Mouse (Mus musculus) limb, embryonic 10.5 days (tissue): ENCODE measurements around the gene Slc6a6. TPM values are rescaled to one million over a fixed set of nuclear protein-coding genes. Genes with fewer than 3 reads are reported as not detected.

Experiments used
- DNase-seq: peaks from one replicate; pipeline ENCODE4 v3.0.0-alpha.2; 2017; ENCODE audit warnings: low spot score
- H3K27ac ChIP-seq: fragments of 300-500 bp; sonication (generic); 2 replicates; pipeline ENCODE4 v1.5.1; 2016; ENCODE audit warnings: mild to moderate bottlenecking
- H3K27me3 ChIP-seq: fragments of 300-500 bp; sonication (generic); 2 replicates; pipeline ENCODE4 v1.6.1; 2016; ENCODE audit warnings: low read depth, mild to moderate bottlenecking; ENCODE audit not compliant: poor library complexity, severe bottlenecking
- H3K36me3 ChIP-seq: fragments of 300-500 bp; sonication (generic); 2 replicates; pipeline ENCODE4 v1.6.1; 2016; ENCODE audit warnings: mild to moderate bottlenecking, moderate library complexity
- H3K4me1 ChIP-seq: fragments of 300-500 bp; sonication (generic); 2 replicates; pipeline ENCODE4 v1.6.1; 2016
- H3K4me3 ChIP-seq: fragments of 300-500 bp; sonication (generic); 2 replicates; pipeline ENCODE4 v1.5.1; 2016; ENCODE audit warnings: mild to moderate bottlenecking, moderate library complexity
- H3K9me3 ChIP-seq: fragments of 300-500 bp; sonication (generic); replicated peaks from 2 replicates; pipeline ENCODE4 v1.6.1; 2016; ENCODE audit warnings: mild to moderate bottlenecking
- WGBS: fragments of 180-500 bp; shearing (Covaris S2); methylation state at CpG from one replicate; pipeline ENCODE4 v1.1.7; 2016; 5-methylcytosine and 5-hydroxymethylcytosine counted together
- polyA plus RNA-seq: library from polyadenylated mRNA; unstranded; fragments of >200 nt; fragmentation: Nextera tagmentation; extraction: Ambion mirVana; gene quantifications from 2 replicates; pipeline ENCODE4 v1.2.1, GENCODE M21; 2016

Gene Slc6a6
- polyA plus RNA-seq, 1 experiment from 2014 or later, result 45.0 TPM

GRCm38 (mm10) chr6:91743886-91744285 is 60.0 kb downstream of the Slc6a6 start:
- 49% methylated on average over 4 of the region's 4 CpGs for WGBS
- DNase-seq, result no peak
- H3K36me3 ChIP-seq, result peaks cover 92% of the 10 kb centered on the region
- H3K4me1 ChIP-seq, result no peaks in the 10 kb centered on the region
- H3K4me3 ChIP-seq, result no peak overlapping the region
- no peak overlapping the region for H3K27ac ChIP-seq
- H3K9me3 ChIP-seq, result no peaks in the 10 kb centered on the region
- no peaks in the 10 kb centered on the region for H3K27me3 ChIP-seq

GRCm38 (mm10) chr6:91745246-91745645 is 61.4 kb downstream of the Slc6a6 start:
- H3K4me3 ChIP-seq, result no peak overlapping the region
- no peak for DNase-seq
- peaks cover 92% of the 10 kb centered on the region for H3K36me3 ChIP-seq
- H3K27ac ChIP-seq, result no peak overlapping the region
- 91% methylated on average over 3 of the region's 3 CpGs for WGBS
- no peaks in the 10 kb centered on the region for H3K4me1 ChIP-seq
- no peaks in the 10 kb centered on the region for H3K27me3 ChIP-seq
- no peaks in the 10 kb centered on the region for H3K9me3 ChIP-seq

GRCm38 (mm10) chr6:91745947-91746582 is 62.2 kb downstream of the Slc6a6 start:
- WGBS, result 67% methylated on average over 7 of the region's 7 CpGs

GRCm38 (mm10) chr6:91746776-91747175 is 62.9 kb downstream of the Slc6a6 start:
- Histone ChIP-seq H3K36me3 (peaks cover 92% of the 10 kb centered on the region), H3K4me3 (no peak overlapping the region)
- DNase-seq, result no peak

More at GRCm38 (mm10) chr6:91745947-91746582, 62.2 kb downstream of the Slc6a6 start:
- Histone ChIP-seq H3K4me3 (no peak overlapping the region), H3K27me3 (no peaks in the 10 kb centered on the region), H3K27ac (no peak overlapping the region), H3K4me1 (no peaks in the 10 kb centered on the region), H3K36me3 (peaks cover 92% of the 10 kb centered on the region), H3K9me3 (no peaks in the 10 kb centered on the region)
- no peak for DNase-seq

GRCm38 (mm10) chr6:91750976-91751375 is 67.1 kb downstream of the Slc6a6 start:
- no peak for DNase-seq
- Histone ChIP-seq H3K36me3 (peaks cover 94% of the 10 kb centered on the region), H3K27ac (no peak overlapping the region), H3K9me3 (no peaks in the 10 kb centered on the region), H3K27me3 (no peaks in the 10 kb centered on the region), H3K4me1 (no peaks in the 10 kb centered on the region), H3K4me3 (no peak overlapping the region)
- WGBS, result 73% methylated on average over 3 of the region's 3 CpGs

More at GRCm38 (mm10) chr6:91746776-91747175, 62.9 kb downstream of the Slc6a6 start:
- H3K27ac ChIP-seq, result no peak overlapping the region
- no peaks in the 10 kb centered on the region for H3K9me3 ChIP-seq
- no peaks in the 10 kb centered on the region for H3K27me3 ChIP-seq
- H3K4me1 ChIP-seq, result no peaks in the 10 kb centered on the region
- WGBS, result 90% methylated on average over 5 of the region's 5 CpGs

- Histone ChIP-seq H3K27me3 (no peaks in the 10 kb centered on the region), H3K27ac (no peak overlapping the region), H3K9me3 (no peaks in the 10 kb centered on the region), H3K4me3 (no peak overlapping the region), H3K4me1 (no peaks in the 10 kb centered on the region), H3K36me3 (peaks cover 94% of the 10 kb centered on the region)
- no peak for DNase-seq
- 79% methylated on average over 8 of the region's 8 CpGs for WGBS
Observed at GRCm38 (mm10) chr6:91752884-91753283, 69.0 kb downstream of the Slc6a6 start.

- H3K27me3 ChIP-seq, result no peaks in the 10 kb centered on the region
- WGBS, result 76% methylated on average over 6 of the region's 6 CpGs
- H3K9me3 ChIP-seq, result no peaks in the 10 kb centered on the region
- H3K27ac ChIP-seq, result peak overlapping the region; percentile 34; the same call in 1 of the 2 replicates
- H3K4me1 ChIP-seq, result no peaks in the 10 kb centered on the region
- no peak for DNase-seq
- H3K4me3 ChIP-seq, result no peak overlapping the region
- H3K36me3 ChIP-seq, result peaks cover 86% of the 10 kb centered on the region
Observed at GRCm38 (mm10) chr6:91754098-91754497, 70.2 kb downstream of the Slc6a6 start.

- no peak for DNase-seq
- H3K4me3 ChIP-seq, result no peak overlapping the region
- H3K4me1 ChIP-seq, result no peaks in the 10 kb centered on the region
- no peaks in the 10 kb centered on the region for H3K27me3 ChIP-seq
- no peaks in the 10 kb centered on the region for H3K9me3 ChIP-seq
- H3K27ac ChIP-seq, result no peak overlapping the region
- 92% methylated on average over 12 of the region's 12 CpGs for WGBS
- peaks cover 83% of the 10 kb centered on the region for H3K36me3 ChIP-seq
Observed at GRCm38 (mm10) chr6:91754845-91755244, 71.0 kb downstream of the Slc6a6 start.

GRCm38 (mm10) chr6:91762051-91762742 is 78.3 kb downstream of the Slc6a6 start:
- DNase-seq, result no peak
- Histone ChIP-seq H3K9me3 (no peaks in the 10 kb centered on the region), H3K27me3 (no peaks in the 10 kb centered on the region), H3K27ac (no peak overlapping the region), H3K4me3 (no peak overlapping the region), H3K4me1 (0 out of 2 replicates have a peak, but pooled peaks cover 3% of the 10 kb centered on the region), H3K36me3 (peaks cover 15% of the 10 kb centered on the region)
- WGBS, result 80% methylated on average over 9 of the region's 9 CpGs

GRCm38 (mm10) chr6:91767550-91767949 is 83.7 kb downstream of the Slc6a6 start:
- DNase-seq, result no peak
- Histone ChIP-seq H3K36me3 (no peaks in the 10 kb centered on the region), H3K27ac (no peak overlapping the region), H3K9me3 (no peaks in the 10 kb centered on the region), H3K4me1 (no peaks in the 10 kb centered on the region), H3K4me3 (no peak overlapping the region), H3K27me3 (no peaks in the 10 kb centered on the region)
- 87% methylated on average over 8 of the region's 8 CpGs for WGBS

- no peak overlapping the region for H3K4me3 ChIP-seq
- DNase-seq, result peak; percentile 53
- peaks cover 13% of the 10 kb centered on the region for H3K4me1 ChIP-seq
- H3K36me3 ChIP-seq, result no peaks in the 10 kb centered on the region
- no peaks in the 10 kb centered on the region for H3K27me3 ChIP-seq
- 73% methylated on average over 5 of the region's 5 CpGs for WGBS
- no peak overlapping the region for H3K27ac ChIP-seq
- H3K9me3 ChIP-seq, result no peaks in the 10 kb centered on the region
Observed at GRCm38 (mm10) chr6:91773951-91774350, 90.1 kb downstream of the Slc6a6 start.

- Histone ChIP-seq H3K36me3 (no peaks in the 10 kb centered on the region), H3K27me3 (no peaks in the 10 kb centered on the region), H3K9me3 (no peaks in the 10 kb centered on the region), H3K4me3 (no peak overlapping the region), H3K27ac (no peak overlapping the region), H3K4me1 (peaks cover 13% of the 10 kb centered on the region)
- 15% methylated on average over 9 of the region's 9 CpGs for WGBS
- peak; percentile 81 for DNase-seq
Observed at GRCm38 (mm10) chr6:91776543-91776942, 92.7 kb downstream of the Slc6a6 start.

- H3K27ac ChIP-seq, result no peak overlapping the region
- H3K4me1 ChIP-seq, result peaks cover 13% of the 10 kb centered on the region
- H3K4me3 ChIP-seq, result no peak overlapping the region
- no peaks in the 10 kb centered on the region for H3K36me3 ChIP-seq
- no peaks in the 10 kb centered on the region for H3K27me3 ChIP-seq
- no peak for DNase-seq
- H3K9me3 ChIP-seq, result no peaks in the 10 kb centered on the region
- 59% methylated on average over 8 of the region's 9 CpGs for WGBS
Observed at GRCm38 (mm10) chr6:91779206-91779605, 95.4 kb downstream of the Slc6a6 start.
